Mouse (Mus musculus): ENCODE results near the gene Guca2a. TPM values are rescaled to one million over a fixed set of nuclear protein-coding genes. Genes with fewer than 3 reads are reported as not detected.

Guca2a gene
- polyA plus RNA-seq (2015; fragmentation: Nextera tagmentation; extraction: Ambion mirVana) = not detected in 2 replicates

GRCm38 (mm10) chr4:119637176-119637845 is at the start of gene Guca2a:
TSS of gene Guca2a (plus strand) at chr4:119637704.
- ATAC-seq (ENCODE audit: insufficient number of reproducible peaks, low FRiP score, low TSS enrichment, low read depth) = no peak
- peaks cover 5% of the 10 kb centered on the region; the same call in 1 of the 2 replicates for H3K4me1 ChIP-seq
- WGBS = 73% methylated on average over 4 of the region's 4 CpGs

GRCm38 (mm10) chr4:119588037-119588436 is 49.5 kb upstream of the Guca2a start:
- 95% methylated on average over 2 of the region's 2 CpGs for WGBS
- H3K4me3 ChIP-seq (replicated peaks) = no peak overlapping the region
- no peaks in the 10 kb centered on the region for H3K9me3 ChIP-seq (replicated peaks)
- H3K4me1 ChIP-seq = no peaks in the 10 kb centered on the region
- H3K36me3 ChIP-seq = peaks cover 18% of the 10 kb centered on the region; the same call in 1 of the 2 replicates
- H3K9ac ChIP-seq = no peak overlapping the region
- no peak for ATAC-seq (ENCODE audit: insufficient number of reproducible peaks, low FRiP score, low TSS enrichment, low read depth)
- no peak overlapping the region for H3K4me2 ChIP-seq (replicated peaks)
- no peaks in the 10 kb centered on the region for H3K27me3 ChIP-seq
- H3K27ac ChIP-seq (replicated peaks) = no peak overlapping the region

More at GRCm38 (mm10) chr4:119637176-119637845, at the start of gene Guca2a:
- H3K9ac ChIP-seq = no peak within 1 kb of the TSS
- no peak within 1 kb of the TSS for H3K4me3 ChIP-seq (replicated peaks)
- no peaks in the 10 kb centered on the region for H3K36me3 ChIP-seq
- no peak within 1 kb of the TSS for H3K4me2 ChIP-seq (replicated peaks)
- no peak within 1 kb of the TSS for H3K27ac ChIP-seq (replicated peaks)
- no peaks in the 10 kb centered on the region for H3K9me3 ChIP-seq (replicated peaks)
- no peaks in the 10 kb centered on the region for H3K27me3 ChIP-seq

- no peak overlapping the region for H3K27ac ChIP-seq (replicated peaks)
- peaks cover 18% of the 10 kb centered on the region; the same call in 1 of the 2 replicates for H3K36me3 ChIP-seq
- whole genome bisulfite sequencing = 84% methylated on average over 2 of the region's 2 CpGs
- no peaks in the 10 kb centered on the region for H3K4me1 ChIP-seq
- no peaks in the 10 kb centered on the region for H3K9me3 ChIP-seq (replicated peaks)
- no peaks in the 10 kb centered on the region for H3K27me3 ChIP-seq
- ATAC-seq (ENCODE audit: insufficient number of reproducible peaks, low FRiP score, low TSS enrichment, low read depth) = no peak
- H3K4me3 ChIP-seq (replicated peaks) = no peak overlapping the region
- no peak overlapping the region for H3K9ac ChIP-seq
- no peak overlapping the region for H3K4me2 ChIP-seq (replicated peaks)
These were observed 48.1 kb upstream of the Guca2a start for GRCm38 (mm10) chr4:119589423-119589822.

- H3K4me3 ChIP-seq (replicated peaks) = no peak overlapping the region
- no peaks in the 10 kb centered on the region for H3K27me3 ChIP-seq
- no peaks in the 10 kb centered on the region for H3K4me1 ChIP-seq
- WGBS = 68% methylated on average over 1 of the region's 1 CpGs
- no peak overlapping the region for H3K4me2 ChIP-seq (replicated peaks)
- H3K9me3 ChIP-seq (replicated peaks) = no peaks in the 10 kb centered on the region
- no peak overlapping the region for H3K9ac ChIP-seq
- H3K27ac ChIP-seq (replicated peaks) = no peak overlapping the region
- peaks cover 18% of the 10 kb centered on the region; the same call in 1 of the 2 replicates for H3K36me3 ChIP-seq
- ATAC-seq (ENCODE audit: insufficient number of reproducible peaks, low FRiP score, low TSS enrichment, low read depth) = no peak
These were observed 47.5 kb upstream of the Guca2a start for GRCm38 (mm10) chr4:119590027-119590426.

GRCm38 (mm10) chr4:119592479-119592878 is 45.0 kb upstream of the Guca2a start:
- H3K4me2 ChIP-seq (replicated peaks) = no peak overlapping the region
- H3K9ac ChIP-seq = no peak overlapping the region
- no peaks in the 10 kb centered on the region for H3K4me1 ChIP-seq
- ATAC-seq (ENCODE audit: insufficient number of reproducible peaks, low FRiP score, low TSS enrichment, low read depth) = no peak
- peaks cover 5% of the 10 kb centered on the region; the same call in 1 of the 2 replicates for H3K36me3 ChIP-seq
- 71% methylated on average over 3 of the region's 3 CpGs for WGBS
- H3K4me3 ChIP-seq (replicated peaks) = no peak overlapping the region
- no peaks in the 10 kb centered on the region for H3K9me3 ChIP-seq (replicated peaks)
- no peaks in the 10 kb centered on the region for H3K27me3 ChIP-seq
- no peak overlapping the region for H3K27ac ChIP-seq (replicated peaks)

GRCm38 (mm10) chr4:119594331-119594730 is 43.2 kb upstream of the Guca2a start:
- Histone ChIP-seq H3K4me1 (no peaks in the 10 kb centered on the region), H3K9me3 (replicated peaks) (no peaks in the 10 kb centered on the region), H3K4me2 (replicated peaks) (no peak overlapping the region), H3K27me3 (no peaks in the 10 kb centered on the region), H3K9ac (no peak overlapping the region), H3K4me3 (replicated peaks) (no peak overlapping the region), H3K27ac (replicated peaks) (no peak overlapping the region), H3K36me3 (no peaks in the 10 kb centered on the region)
- WGBS = 97% methylated on average over 14 of the region's 14 CpGs
- ATAC-seq (ENCODE audit: insufficient number of reproducible peaks, low FRiP score, low TSS enrichment, low read depth) = no peak

GRCm38 (mm10) chr4:119599605-119600004 is 37.9 kb upstream of the Guca2a start:
- WGBS = 74% methylated on average over 1 of the region's 1 CpGs
- no peak overlapping the region for H3K9ac ChIP-seq
- no peaks in the 10 kb centered on the region for H3K9me3 ChIP-seq (replicated peaks)
- no peak overlapping the region for H3K4me2 ChIP-seq (replicated peaks)
- no peak for ATAC-seq (ENCODE audit: insufficient number of reproducible peaks, low FRiP score, low TSS enrichment, low read depth)
- no peak overlapping the region for H3K27ac ChIP-seq (replicated peaks)
- no peaks in the 10 kb centered on the region for H3K27me3 ChIP-seq
- H3K36me3 ChIP-seq = peaks cover 9% of the 10 kb centered on the region; the same call in 1 of the 2 replicates
- H3K4me1 ChIP-seq = no peaks in the 10 kb centered on the region
- no peak overlapping the region for H3K4me3 ChIP-seq (replicated peaks)

GRCm38 (mm10) chr4:119609488-119609887 is 28.0 kb upstream of the Guca2a start:
- peaks cover 7% of the 10 kb centered on the region; the same call in 1 of the 2 replicates for H3K36me3 ChIP-seq
- no peak for ATAC-seq (ENCODE audit: insufficient number of reproducible peaks, low FRiP score, low TSS enrichment, low read depth)
- no peaks in the 10 kb centered on the region for H3K4me1 ChIP-seq
- no peak overlapping the region for H3K9ac ChIP-seq
- H3K9me3 ChIP-seq (replicated peaks) = no peaks in the 10 kb centered on the region
- 91% methylated on average over 1 of the region's 1 CpGs for WGBS
- no peak overlapping the region for H3K4me2 ChIP-seq (replicated peaks)
- no peaks in the 10 kb centered on the region for H3K27me3 ChIP-seq
- no peak overlapping the region for H3K4me3 ChIP-seq (replicated peaks)
- H3K27ac ChIP-seq (replicated peaks) = no peak overlapping the region

GRCm38 (mm10) chr4:119614078-119614477 is 23.4 kb upstream of the Guca2a start:
- peaks cover 12% of the 10 kb centered on the region; the same call in 1 of the 2 replicates for H3K36me3 ChIP-seq
- H3K4me2 ChIP-seq (replicated peaks) = no peak overlapping the region
- H3K27ac ChIP-seq (replicated peaks) = no peak overlapping the region
- H3K4me1 ChIP-seq = no peaks in the 10 kb centered on the region
- no peak for ATAC-seq (ENCODE audit: insufficient number of reproducible peaks, low FRiP score, low TSS enrichment, low read depth)
- whole genome bisulfite sequencing = 76% methylated on average over 1 of the region's 1 CpGs
- no peaks in the 10 kb centered on the region for H3K27me3 ChIP-seq
- H3K9ac ChIP-seq = no peak overlapping the region
- H3K4me3 ChIP-seq (replicated peaks) = no peak overlapping the region
- no peaks in the 10 kb centered on the region for H3K9me3 ChIP-seq (replicated peaks)

GRCm38 (mm10) chr4:119614724-119615123 is 22.8 kb upstream of the Guca2a start:
- Histone ChIP-seq H3K4me3 (replicated peaks) (no peak overlapping the region), H3K36me3 (peaks cover 14% of the 10 kb centered on the region), H3K27ac (replicated peaks) (no peak overlapping the region), H3K9me3 (replicated peaks) (no peaks in the 10 kb centered on the region), H3K9ac (no peak overlapping the region), H3K4me1 (no peaks in the 10 kb centered on the region), H3K27me3 (no peaks in the 10 kb centered on the region), H3K4me2 (replicated peaks) (no peak overlapping the region)
- WGBS = 75% methylated on average over 4 of the region's 4 CpGs
- no peak for ATAC-seq (ENCODE audit: insufficient number of reproducible peaks, low FRiP score, low TSS enrichment, low read depth)

- H3K4me1 ChIP-seq = no peaks in the 10 kb centered on the region
- H3K4me2 ChIP-seq (replicated peaks) = no peak overlapping the region
- H3K9ac ChIP-seq = no peak overlapping the region
- no peak overlapping the region for H3K27ac ChIP-seq (replicated peaks)
- H3K36me3 ChIP-seq = peaks cover 49% of the 10 kb centered on the region
- no peaks in the 10 kb centered on the region for H3K9me3 ChIP-seq (replicated peaks)
- no peak for ATAC-seq (ENCODE audit: insufficient number of reproducible peaks, low FRiP score, low TSS enrichment, low read depth)
- H3K27me3 ChIP-seq = no peaks in the 10 kb centered on the region
- H3K4me3 ChIP-seq (replicated peaks) = no peak overlapping the region
- WGBS = 69% methylated on average over 7 of the region's 7 CpGs
These were observed 11.3 kb upstream of the Guca2a start for GRCm38 (mm10) chr4:119626081-119626645.
